Mouse (Mus musculus) left cerebral cortex, postnatal 10 days (tissue): ENCODE data around the gene Phf2. TPM values are rescaled to one million over a fixed set of nuclear protein-coding genes. Genes with fewer than 3 reads are reported as not detected.

Source experiments
- DNase-seq, 2 experiments: peaks; one replicate each; pipeline ENCODE4 v3.0.0; 2021 to 2022; ENCODE audit warnings: low spot score in 2 of 2, mixed read lengths in 1 of 2; ENCODE audit errors: extremely low spot score in 1 of 2
- intact Hi-C: fragments of 180-260 bp; cut with DNase I; formaldehyde crosslinking; loops from one replicate; pipeline ENCODE4 v1.15.1; 2025
- total RNA-seq, 2 experiments: library from RNA; stranded (reverse); gene quantifications; 2 replicates each; pipeline ENCODE4 v1.2.3; 2021

Phf2 gene
- total RNA-seq, 2 experiments from 2014 or later, result 26.0 to 26.2 TPM

DNA sequence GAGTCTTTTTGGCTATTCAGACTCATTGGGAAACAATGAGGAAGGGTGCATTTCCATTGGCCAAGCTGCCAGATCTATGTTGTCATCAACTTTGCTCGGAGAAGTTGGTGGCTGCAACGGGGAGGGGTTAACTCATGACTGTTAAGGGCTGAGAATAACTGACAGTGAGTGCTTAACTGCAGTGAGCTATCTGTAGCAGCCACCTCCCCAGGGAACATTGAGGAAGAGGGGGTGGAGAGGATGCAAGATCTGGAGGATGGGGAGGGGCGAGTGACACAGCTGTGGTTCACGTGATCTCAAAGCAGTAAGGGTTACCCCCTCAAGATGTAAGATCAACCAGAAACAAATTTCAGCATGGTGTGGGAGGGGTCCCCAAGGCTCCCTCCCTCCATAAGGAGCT lies 92.8 kb downstream of the Phf2 start:
- intact Hi-C loops, result no loop called here
- no peak for DNase-seq

DNA sequence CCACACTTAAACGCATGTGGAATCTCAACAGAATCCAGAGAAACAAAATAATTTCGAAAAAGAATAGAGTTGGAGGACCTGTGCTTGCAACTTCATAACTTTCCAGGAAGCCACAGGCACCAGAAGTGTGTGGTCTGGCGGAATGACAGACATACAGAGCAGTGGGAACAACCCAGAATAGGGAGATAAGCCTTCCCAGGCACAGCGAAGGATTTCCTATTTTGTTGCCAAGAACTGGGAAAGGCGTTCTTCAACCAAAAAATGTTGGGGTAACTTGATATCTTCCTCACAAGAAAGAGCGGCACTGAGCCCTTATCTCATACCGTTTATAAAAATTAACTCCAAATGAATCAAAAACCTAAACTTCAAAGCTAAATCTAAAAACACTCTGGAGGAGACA lies 96.4 kb downstream of the Phf2 start:
- no peak for DNase-seq
- intact Hi-C loops, result no loop called here

DNA sequence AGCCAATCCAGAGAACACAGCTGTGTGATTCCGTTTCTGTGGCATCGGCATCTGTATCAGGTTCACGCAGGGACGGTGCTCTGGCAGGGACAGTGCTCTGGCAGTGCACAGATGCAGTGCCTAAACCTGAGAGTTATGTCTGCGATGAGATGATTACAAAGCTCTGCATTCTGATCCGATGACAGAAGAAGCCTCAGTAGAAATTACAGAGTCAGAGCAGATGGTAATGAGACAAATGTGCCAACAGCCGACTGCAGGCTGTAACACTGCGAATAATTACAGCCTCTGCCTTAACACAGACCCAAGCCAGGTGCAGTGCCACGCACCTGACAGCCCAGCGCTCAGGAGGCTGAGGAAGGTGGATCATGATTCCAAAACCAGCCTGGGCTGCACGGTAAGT lies 102.8 kb downstream of the Phf2 start:
- peak in 1 of 2 experiments; percentile 10 for DNase-seq
- intact Hi-C loops, result no loop called here

DNA sequence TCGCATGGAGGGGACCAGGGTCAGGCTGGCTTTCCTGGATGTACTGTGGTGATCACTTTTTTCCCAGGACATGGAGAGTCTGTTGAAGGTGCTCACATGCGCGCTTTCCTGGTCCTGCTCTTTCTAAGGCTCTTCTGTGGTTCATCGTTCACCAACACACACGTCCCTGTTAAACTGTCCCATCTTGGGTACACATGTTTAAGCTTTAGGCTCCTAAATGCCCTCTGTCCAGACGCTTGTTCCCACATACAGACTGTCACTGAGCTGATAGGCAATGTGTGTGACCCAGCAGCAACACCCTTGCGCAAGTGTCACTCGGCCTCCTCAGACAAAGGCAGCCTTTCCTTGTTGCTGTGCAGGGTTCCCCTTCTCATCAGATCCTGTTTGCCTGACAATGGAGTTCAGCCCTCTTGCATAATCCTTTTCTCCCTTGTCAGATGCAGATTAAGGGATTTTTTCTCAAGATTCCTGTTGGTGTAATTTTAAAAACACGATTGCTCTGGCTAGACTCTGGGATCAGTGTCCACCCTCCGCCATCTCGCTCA lies 107.1 kb downstream of the Phf2 start:
- intact Hi-C loops, result no loop called here
- DNase-seq, result no peak

DNA sequence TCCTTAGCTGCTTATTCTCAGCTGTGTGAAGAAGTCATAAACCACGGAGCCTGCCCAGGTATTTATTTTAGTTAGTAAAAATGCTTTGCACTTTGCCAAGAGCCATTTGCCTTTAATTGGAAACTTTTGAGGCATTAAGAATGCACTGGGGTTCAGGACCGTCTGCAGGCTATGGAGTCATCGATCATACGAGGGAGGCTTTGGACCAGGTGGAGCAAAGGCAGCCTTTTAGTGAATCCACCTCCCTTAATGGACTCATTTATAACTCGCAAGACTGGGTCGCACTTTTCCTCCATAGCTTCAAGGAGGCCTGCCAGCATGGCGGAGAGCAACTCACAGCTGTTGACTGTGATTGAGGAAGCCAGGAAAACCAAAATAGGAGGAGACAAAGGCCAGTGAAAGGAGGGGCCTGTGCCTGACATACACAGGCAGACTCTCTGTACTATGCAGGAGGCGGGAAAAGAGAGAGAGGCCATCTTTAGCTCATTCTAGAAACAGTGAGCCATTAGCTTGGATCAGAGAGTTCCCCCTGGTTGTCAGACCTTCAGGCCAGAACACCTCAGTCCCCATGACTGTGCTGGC lies 110.0 kb downstream of the Phf2 start:
- intact Hi-C loops, result no loop called here
- no peak for DNase-seq

DNA sequence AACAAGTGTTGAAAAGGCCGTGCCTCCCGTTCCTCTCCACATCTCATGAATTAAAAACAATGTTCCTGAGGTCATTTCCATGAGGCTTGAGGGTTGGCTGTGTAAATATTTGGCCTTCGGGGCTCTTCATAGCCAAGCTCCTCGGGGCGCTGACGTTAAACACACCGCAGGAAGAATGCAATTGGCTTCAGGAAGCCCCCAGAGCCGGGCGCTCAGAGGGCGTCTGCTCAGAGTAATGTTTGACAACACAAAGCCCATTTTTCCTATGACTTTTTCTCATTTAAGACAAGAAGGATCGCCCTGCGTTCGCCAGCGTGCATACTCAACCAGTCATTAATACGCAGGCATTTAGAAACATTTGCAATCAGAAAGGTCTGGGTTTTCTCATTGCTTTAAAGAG lies 114.2 kb downstream of the Phf2 start:
- no peak for DNase-seq
- intact Hi-C loops, result no loop called here

Other genes starting within 250 kb of the Phf2 start
- gene Ptpdc1, start 245.5 kb downstream of the Phf2 start, total RNA-seq, result 10 to 100 TPM; 21.3 to 23.5 TPM
- gene Barx1, start 208.1 kb downstream of the Phf2 start, total RNA-seq, result not detected
- 10 to 100 TPM; 95.2 to 96.8 TPM for gene Fam120a, start 96.9 kb upstream of the Phf2 start, total RNA-seq